Mouse (Mus musculus) forebrain, embryonic 11.5 days (tissue): ENCODE data around the gene Stard8. TPM values are rescaled to one million over a fixed set of nuclear protein-coding genes. Genes with fewer than 3 reads are reported as not detected.

ENCODE experiments used
- ATAC-seq: fragments of 200-750 bp; cut with Nextera tagmentation; replicated peaks from 2 replicates; pipeline ENCODE4 v1.8.0; 2017; ENCODE audit warnings: moderate TSS enrichment; ENCODE audit not compliant: low FRiP score
- DNase-seq: peaks from one replicate; pipeline ENCODE4 v3.0.0-alpha.2; 2017; ENCODE audit warnings: low spot score
- H3K27ac ChIP-seq: fragments of 300-500 bp; sonication (generic); 2 replicates; pipeline ENCODE4 v1.5.1; 2014; ENCODE audit warnings: low read depth, low read length
- H3K27me3 ChIP-seq: fragments of 300-500 bp; sonication (generic); 2 replicates; pipeline ENCODE4 v1.6.1; 2014; ENCODE audit warnings: mild to moderate bottlenecking, low read length, mixed read lengths; ENCODE audit not compliant: control insufficient read depth, insufficient read depth
- H3K36me3 ChIP-seq: fragments of 300-500 bp; sonication (generic); 2 replicates; pipeline ENCODE4 v1.6.1; 2014; ENCODE audit warnings: mild to moderate bottlenecking, low read length, moderate library complexity, mixed read lengths; ENCODE audit not compliant: control insufficient read depth, insufficient read depth
- H3K4me1 ChIP-seq: fragments of 300-500 bp; sonication (generic); replicated peaks from 2 replicates; pipeline ENCODE4 v1.6.1; 2014; ENCODE audit warnings: low read length, mixed read lengths; ENCODE audit not compliant: control insufficient read depth, insufficient read depth
- H3K4me2 ChIP-seq: fragments of 300-500 bp; sonication (generic); 2 replicates; pipeline ENCODE4 v1.6.1; 2014; ENCODE audit warnings: low read depth, mild to moderate bottlenecking, low read length, moderate library complexity, mixed read lengths; ENCODE audit not compliant: severe bottlenecking
- H3K4me3 ChIP-seq: fragments of 300-500 bp; sonication (generic); 2 replicates; pipeline ENCODE4 v1.5.1; 2014; ENCODE audit warnings: low read depth, low read length
- H3K9ac ChIP-seq: fragments of 300-500 bp; sonication (generic); 2 replicates; pipeline ENCODE4 v1.6.1; 2014; ENCODE audit warnings: low read length
- H3K9me3 ChIP-seq: fragments of 300-500 bp; sonication (generic); 2 replicates; pipeline ENCODE4 v1.6.1; 2016; ENCODE audit warnings: low read length, mixed read lengths; ENCODE audit not compliant: control insufficient read depth
- WGBS: fragments of 180-500 bp; shearing (Covaris S2); extraction: QIAGEN DNeasy Blood & Tissue Kit; methylation state at CpG from one replicate; pipeline ENCODE4 v1.1.7; 2014; 5-methylcytosine and 5-hydroxymethylcytosine counted together
- polyA plus RNA-seq: library from polyadenylated mRNA; unstranded; fragments of >200 nt; fragmentation: Nextera tagmentation; extraction: Ambion mirVana; gene quantifications from 2 replicates; pipeline ENCODE4 v1.2.1, GENCODE M21; 2014

Gene Stard8
- polyA plus RNA-seq, 1 experiment from 2014 or later, result 8.9 TPM

- ATAC-seq, result no peak
- 86% methylated on average over 10 of the region's 10 CpGs for WGBS
- H3K27me3 ChIP-seq, result peaks cover 2% of the 10 kb centered on the region; the same call in 1 of the 2 replicates
Observed at GRCm38 (mm10) chrX:99050736-99051481, 47.9 kb downstream of the Stard8 start.

GRCm38 (mm10) chrX:99052255-99052654 is 49.2 kb downstream of the Stard8 start:
- DNase-seq, result no peak
- Histone ChIP-seq H3K4me1 (no peaks in the 10 kb centered on the region), H3K36me3 (no peaks in the 10 kb centered on the region), H3K27me3 (no peaks in the 10 kb centered on the region; the same call in 1 of the 2 replicates), H3K4me3 (no peak overlapping the region), H3K9ac (no peak overlapping the region), H3K27ac (no peak overlapping the region), H3K9me3 (no peaks in the 10 kb centered on the region), H3K4me2 (no peak overlapping the region)
- WGBS, result 86% methylated on average over 7 of the region's 7 CpGs
- no peak for ATAC-seq

More at GRCm38 (mm10) chrX:99050736-99051481, 47.9 kb downstream of the Stard8 start:
- H3K27ac ChIP-seq, result no peak overlapping the region
- no peak overlapping the region for H3K4me3 ChIP-seq
- H3K36me3 ChIP-seq, result no peaks in the 10 kb centered on the region
- no peak overlapping the region for H3K9ac ChIP-seq
- no peak for DNase-seq
- H3K4me1 ChIP-seq, result no peaks in the 10 kb centered on the region
- H3K4me2 ChIP-seq, result no peak overlapping the region
- H3K9me3 ChIP-seq, result no peaks in the 10 kb centered on the region

DNA sequence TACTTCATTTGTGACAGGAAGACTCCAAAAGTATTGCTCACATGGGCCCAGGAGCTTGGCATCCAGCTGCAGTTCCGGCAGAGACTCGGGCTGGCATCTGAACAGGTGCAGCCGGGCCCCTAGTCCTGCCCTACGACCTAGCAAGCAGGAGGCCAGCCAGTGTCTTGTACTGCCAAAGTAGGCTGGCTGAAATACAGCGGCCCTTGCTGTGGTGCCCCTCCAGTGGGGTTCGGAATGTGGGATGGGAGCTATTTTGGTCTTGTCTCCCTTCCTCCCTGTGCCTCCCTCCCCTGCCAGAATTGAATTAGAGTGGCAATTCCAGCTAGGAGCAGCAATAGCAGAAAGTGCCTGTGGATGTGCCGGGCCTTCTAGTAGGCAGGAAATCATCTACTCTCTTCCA is 51.5 kb downstream of the Stard8 start:
- Histone ChIP-seq H3K4me1 (no peaks in the 10 kb centered on the region), H3K27ac (no peak overlapping the region), H3K9ac (no peak overlapping the region), H3K9me3 (no peaks in the 10 kb centered on the region), H3K4me2 (no peak overlapping the region), H3K36me3 (no peaks in the 10 kb centered on the region), H3K27me3 (no peaks in the 10 kb centered on the region; the same call in 1 of the 2 replicates), H3K4me3 (no peak overlapping the region)
- WGBS, result 90% methylated on average over 7 of the region's 7 CpGs
- ATAC-seq (no peak), DNase-seq (no peak)

DNA sequence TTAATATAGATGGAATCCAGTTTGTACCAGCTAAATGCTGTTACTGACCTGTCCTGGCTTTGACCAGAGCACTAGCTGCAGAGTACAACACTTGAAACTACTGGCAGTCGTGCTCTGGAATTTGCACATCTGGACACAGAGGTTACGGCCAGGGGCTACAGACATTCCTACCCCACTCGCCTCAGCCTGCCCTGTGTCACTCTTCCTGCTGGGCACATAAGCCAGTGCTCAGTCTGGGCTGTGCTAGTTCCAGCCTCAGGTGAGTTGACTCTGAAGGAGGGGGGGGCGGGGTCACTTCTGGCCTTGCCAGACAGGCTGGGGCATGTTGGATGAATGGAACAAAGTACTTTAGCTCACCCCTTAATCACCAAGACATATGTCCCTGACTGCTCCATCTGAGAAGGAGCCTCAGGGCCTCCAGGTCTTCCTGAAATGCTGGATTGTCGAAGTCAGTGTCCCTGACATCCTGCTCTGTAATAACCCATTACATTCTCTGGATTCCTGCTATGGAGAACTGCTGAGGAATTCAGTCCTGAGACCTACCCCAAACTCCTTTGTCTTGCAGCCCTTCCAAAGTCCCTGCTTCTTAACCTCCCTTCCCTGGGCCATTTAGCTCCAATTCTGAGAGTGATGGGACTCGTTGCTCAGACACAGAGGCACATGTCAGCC is 54.9 kb downstream of the Stard8 start:
- ATAC-seq, result no peak
- no peaks in the 10 kb centered on the region; the same call in 1 of the 2 replicates for H3K27me3 ChIP-seq
- no peak overlapping the region for H3K4me3 ChIP-seq
- H3K9ac ChIP-seq, result no peak overlapping the region
- 72% methylated on average over 6 of the region's 6 CpGs for WGBS
- H3K9me3 ChIP-seq, result no peaks in the 10 kb centered on the region
- DNase-seq, result no peak
- no peak overlapping the region for H3K27ac ChIP-seq
- no peaks in the 10 kb centered on the region for H3K4me1 ChIP-seq
- H3K36me3 ChIP-seq, result no peaks in the 10 kb centered on the region
- no peak overlapping the region for H3K4me2 ChIP-seq

- Histone ChIP-seq H3K36me3 (no peaks in the 10 kb centered on the region), H3K9ac (no peak overlapping the region), H3K9me3 (no peaks in the 10 kb centered on the region), H3K27ac (no peak overlapping the region), H3K4me2 (no peak overlapping the region), H3K4me3 (no peak overlapping the region), H3K4me1 (no peaks in the 10 kb centered on the region), H3K27me3 (no peaks in the 10 kb centered on the region; the same call in 1 of the 2 replicates)
- DNase-seq (no peak), ATAC-seq (no peak)
- WGBS, result 39% methylated on average over 4 of the region's 4 CpGs
Observed at GRCm38 (mm10) chrX:99059119-99059518, 56.1 kb downstream of the Stard8 start.

GRCm38 (mm10) chrX:99065582-99065981 is 62.5 kb downstream of the Stard8 start:
- H3K9me3 ChIP-seq, result no peaks in the 10 kb centered on the region
- no peak overlapping the region for H3K9ac ChIP-seq
- peaks cover 2% of the 10 kb centered on the region; the same call in 1 of the 2 replicates for H3K27me3 ChIP-seq
- ATAC-seq (no peak), DNase-seq (no peak)
- no peak overlapping the region for H3K4me2 ChIP-seq
- H3K4me1 ChIP-seq, result no peaks in the 10 kb centered on the region
- H3K4me3 ChIP-seq, result no peak overlapping the region
- no peaks in the 10 kb centered on the region for H3K36me3 ChIP-seq
- 89% methylated on average over 9 of the region's 9 CpGs for WGBS
- no peak overlapping the region for H3K27ac ChIP-seq

DNA sequence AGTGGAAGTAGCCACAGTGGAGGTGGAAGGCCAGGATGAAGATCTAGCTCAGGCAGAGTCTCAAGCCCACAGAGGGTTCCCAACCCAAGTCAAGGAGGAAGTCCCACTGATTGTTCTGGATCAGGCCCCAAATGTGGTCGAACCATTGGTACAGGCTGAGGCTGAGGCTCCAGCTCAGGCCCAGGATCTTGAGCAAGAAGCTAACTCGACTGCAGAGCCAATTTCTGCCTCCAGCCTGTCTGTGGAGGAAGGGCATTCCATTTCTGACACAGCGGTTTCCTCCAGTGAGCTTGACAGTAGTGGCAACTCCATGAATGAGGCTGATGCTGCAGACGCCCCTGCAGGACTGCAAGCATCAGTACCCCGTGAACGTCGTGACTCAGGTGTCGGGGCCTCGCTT is 63.5 kb downstream of the Stard8 start:
- no peak for ATAC-seq
- Histone ChIP-seq H3K9ac (no peak overlapping the region), H3K27me3 (peaks cover 2% of the 10 kb centered on the region; the same call in 1 of the 2 replicates), H3K27ac (no peak overlapping the region), H3K4me3 (no peak overlapping the region), H3K36me3 (no peaks in the 10 kb centered on the region), H3K9me3 (no peaks in the 10 kb centered on the region), H3K4me2 (no peak overlapping the region), H3K4me1 (no peaks in the 10 kb centered on the region)
- WGBS, result 88% methylated on average over 9 of the region's 9 CpGs
- DNase-seq, result no peak

DNA sequence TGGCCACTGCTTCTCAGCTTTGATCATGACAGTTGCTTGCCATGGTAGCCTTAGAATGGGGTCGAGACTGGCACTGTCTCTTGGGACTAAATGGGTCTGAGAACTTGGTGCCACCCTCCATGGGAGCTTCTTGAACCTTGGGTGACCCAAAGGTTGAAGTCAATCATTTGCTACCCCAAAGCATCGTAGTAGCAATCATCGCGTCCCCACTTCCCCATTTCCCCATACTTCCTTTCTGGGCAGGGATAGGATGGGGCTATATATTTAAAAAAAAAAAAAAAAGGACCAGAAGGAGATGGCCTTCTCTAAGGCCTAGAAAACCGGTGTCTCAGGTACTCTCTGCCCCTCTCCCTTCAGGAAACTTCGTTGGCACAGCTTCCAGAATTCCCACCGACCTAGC is 64.2 kb downstream of the Stard8 start:
- H3K4me3 ChIP-seq, result no peak overlapping the region
- H3K36me3 ChIP-seq, result no peaks in the 10 kb centered on the region
- H3K9me3 ChIP-seq, result no peaks in the 10 kb centered on the region
- H3K9ac ChIP-seq, result no peak overlapping the region
- no peaks in the 10 kb centered on the region for H3K4me1 ChIP-seq
- no peak for DNase-seq
- H3K4me2 ChIP-seq, result no peak overlapping the region
- H3K27ac ChIP-seq, result no peak overlapping the region
- 79% methylated on average over 7 of the region's 7 CpGs for WGBS
- peaks cover 2% of the 10 kb centered on the region; the same call in 1 of the 2 replicates for H3K27me3 ChIP-seq
- ATAC-seq, result no peak
